Mouse (Mus musculus) erythroid progenitor cell, adult 5-6 weeks (primary cell): ENCODE results near the gene Syne3. TPM values are rescaled to one million over a fixed set of nuclear protein-coding genes. Genes with fewer than 3 reads are reported as not detected.

Experiments
- ATAC-seq: replicated peaks from 2 replicates; pipeline ENCODE4 v1.8.0; 2016; ENCODE audit warnings: moderate number of reproducible peaks, mild to moderate bottlenecking, moderate TSS enrichment, inconsistent platforms; ENCODE audit not compliant: poor library complexity, low FRiP score, severe bottlenecking
- total RNA-seq, 2 experiments: library from RNA; stranded (forward) in 1 of 2; stranded (reverse) in 1 of 2; fragments of 150-400 nt in 1 of 2; fragments of 186-747, 209-891 nt in 1 of 2; gene quantifications; 2 replicates each; pipeline versions ENCODE4 v1.2.3 to v1.2.4; 2015 to 2017; ENCODE audit warnings: low replicate concordance in 2 of 2

Syne3 gene
- total RNA-seq, 2 experiments from 2014 or later = 19.7 to 29.5 TPM

DNA sequence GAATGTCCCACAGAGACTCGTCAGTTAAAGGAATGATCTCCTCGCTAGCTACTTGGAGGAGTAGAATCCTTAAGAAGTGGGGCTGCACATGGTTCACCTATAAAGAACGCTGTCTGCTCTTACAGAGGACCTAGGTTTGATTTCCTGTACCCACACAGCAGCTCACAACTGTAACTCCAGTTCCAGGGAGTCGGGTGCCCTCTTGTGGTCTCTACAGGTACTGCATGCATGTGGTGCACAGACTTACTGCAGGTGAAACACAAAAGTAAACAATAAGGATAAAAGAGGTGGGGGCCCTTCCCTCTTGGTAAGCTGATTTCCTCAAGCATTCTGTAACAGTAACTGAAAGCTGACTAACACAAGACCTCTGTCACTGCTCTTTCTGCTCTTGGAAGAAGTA, 73.4 kb downstream of the Syne3 start:
- no peak for ATAC-seq

DNA sequence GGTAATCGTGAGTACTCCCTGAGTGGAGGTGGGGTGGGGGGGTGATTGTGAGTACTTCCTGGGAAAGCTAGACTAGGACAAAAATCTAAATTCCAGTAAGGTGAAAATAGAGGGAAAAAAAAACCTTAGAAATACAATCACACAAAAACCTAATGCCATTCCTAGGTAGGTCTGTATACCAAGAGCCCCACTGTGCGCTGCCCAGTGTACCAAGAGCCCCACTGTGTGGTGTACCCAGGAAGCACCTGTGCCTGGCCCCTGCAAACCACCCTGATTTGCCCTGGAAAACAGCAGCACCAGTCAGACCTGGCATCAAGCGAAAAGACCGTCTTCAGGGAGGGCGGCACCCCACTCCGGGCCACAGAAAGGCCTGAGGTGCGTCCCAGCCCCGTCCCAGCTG, 74.5 kb downstream of the Syne3 start:
- no peak for ATAC-seq

DNA sequence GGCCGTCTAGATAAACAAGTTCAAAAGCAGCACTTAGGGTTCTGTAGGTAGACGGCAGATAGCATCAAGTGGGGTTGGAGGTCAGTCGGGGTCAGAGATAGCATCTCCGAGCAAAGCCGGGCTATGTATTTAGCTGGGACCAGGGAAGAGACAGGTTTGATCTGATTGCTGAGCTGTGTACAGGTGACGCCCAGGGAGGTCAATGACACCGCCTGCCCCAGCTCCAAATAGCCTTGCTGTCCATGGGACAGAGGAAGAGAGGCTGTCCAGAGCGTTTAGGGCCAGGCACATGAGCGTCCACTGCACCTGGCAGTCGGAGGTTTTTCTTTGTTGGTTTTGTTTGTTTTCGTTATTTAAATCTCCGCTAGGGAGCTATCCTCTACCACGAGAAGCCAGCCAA, 75.8 kb downstream of the Syne3 start:
- ATAC-seq = no peak

GRCm38 (mm10) chr12:104933217-104933616, 76.4 kb downstream of the Syne3 start:
- no peak for ATAC-seq

GRCm38 (mm10) chr12:104925765-104926164, 83.8 kb downstream of the Syne3 start:
- ATAC-seq = no peak

GRCm38 (mm10) chr12:104925035-104925434, 84.6 kb downstream of the Syne3 start:
- ATAC-seq = no peak

DNA sequence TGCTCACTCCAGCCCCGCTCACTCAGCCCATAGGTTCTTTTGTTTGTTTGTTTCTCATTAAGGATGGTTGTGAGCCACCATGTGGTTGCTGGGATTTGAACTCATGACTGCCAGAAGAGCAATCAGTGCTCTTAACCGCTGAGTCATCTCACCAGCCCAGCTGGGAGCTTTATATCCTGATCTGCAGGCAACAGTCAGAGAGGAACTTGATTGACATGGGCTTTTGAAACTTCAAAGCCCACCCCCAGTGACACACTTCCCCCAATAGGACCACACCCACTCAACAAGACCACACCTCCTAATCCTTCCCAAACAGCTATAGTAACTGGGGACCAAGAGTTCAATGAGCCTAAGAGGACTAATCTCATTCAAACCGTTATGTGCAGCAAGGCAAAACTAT, 85.1 kb downstream of the Syne3 start:
- no peak for ATAC-seq

- ATAC-seq = no peak
These were observed 85.6 kb downstream of the Syne3 start for GRCm38 (mm10) chr12:104923948-104924388.

GRCm38 (mm10) chr12:104922647-104923046, 87.0 kb downstream of the Syne3 start:
- no peak for ATAC-seq

- no peak for ATAC-seq
These were observed 88.5 kb downstream of the Syne3 start for GRCm38 (mm10) chr12:104921071-104921470.

GRCm38 (mm10) chr12:104919247-104919646, 90.4 kb downstream of the Syne3 start:
- no peak for ATAC-seq

- ATAC-seq = no peak
These were observed 91.7 kb downstream of the Syne3 start for GRCm38 (mm10) chr12:104917927-104918326.

- ATAC-seq = no peak
These were observed 92.3 kb downstream of the Syne3 start for GRCm38 (mm10) chr12:104917297-104917696.

DNA sequence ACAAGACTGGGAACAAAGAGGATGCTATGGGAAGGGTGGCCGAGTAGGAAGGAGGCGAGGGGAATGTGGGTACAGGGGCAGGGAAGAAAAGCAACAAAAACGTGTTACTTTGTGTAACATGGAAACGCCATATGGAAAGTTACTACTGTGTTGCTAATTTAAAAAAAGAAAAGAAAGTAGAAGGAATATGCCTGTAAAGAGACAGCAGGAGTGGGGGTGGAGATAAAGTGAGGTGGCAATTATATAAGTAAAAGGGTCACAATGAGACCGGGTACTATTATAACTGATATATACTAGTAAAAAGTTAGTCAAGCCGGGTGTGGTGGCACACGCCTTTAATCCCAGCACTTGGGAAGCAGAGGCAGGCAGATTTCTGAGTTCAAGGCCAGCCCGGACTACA, 92.8 kb downstream of the Syne3 start:
- no peak for ATAC-seq

DNA sequence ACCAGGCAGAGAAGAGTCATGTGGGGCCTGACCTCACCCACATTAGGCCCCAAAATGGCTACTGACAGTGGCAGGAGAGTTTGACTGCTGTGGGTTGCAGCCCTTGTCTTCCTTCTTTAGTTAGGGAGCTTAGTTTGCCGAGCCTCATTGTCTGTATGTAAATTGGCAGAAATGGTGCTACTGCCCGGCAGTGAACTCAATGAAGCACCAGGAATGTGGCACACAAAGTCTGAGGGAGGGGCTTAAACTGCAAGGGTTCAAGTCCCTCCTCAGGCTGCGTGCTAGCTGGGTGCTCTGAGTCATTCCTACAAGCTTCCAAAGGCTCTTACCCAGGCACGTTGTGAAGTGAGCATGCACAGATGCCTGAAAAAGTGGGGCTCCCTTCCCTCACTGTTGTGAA, 93.9 kb downstream of the Syne3 start:
- no peak for ATAC-seq

- ATAC-seq = no peak
These were observed 96.6 kb downstream of the Syne3 start for GRCm38 (mm10) chr12:104912990-104913389.

DNA sequence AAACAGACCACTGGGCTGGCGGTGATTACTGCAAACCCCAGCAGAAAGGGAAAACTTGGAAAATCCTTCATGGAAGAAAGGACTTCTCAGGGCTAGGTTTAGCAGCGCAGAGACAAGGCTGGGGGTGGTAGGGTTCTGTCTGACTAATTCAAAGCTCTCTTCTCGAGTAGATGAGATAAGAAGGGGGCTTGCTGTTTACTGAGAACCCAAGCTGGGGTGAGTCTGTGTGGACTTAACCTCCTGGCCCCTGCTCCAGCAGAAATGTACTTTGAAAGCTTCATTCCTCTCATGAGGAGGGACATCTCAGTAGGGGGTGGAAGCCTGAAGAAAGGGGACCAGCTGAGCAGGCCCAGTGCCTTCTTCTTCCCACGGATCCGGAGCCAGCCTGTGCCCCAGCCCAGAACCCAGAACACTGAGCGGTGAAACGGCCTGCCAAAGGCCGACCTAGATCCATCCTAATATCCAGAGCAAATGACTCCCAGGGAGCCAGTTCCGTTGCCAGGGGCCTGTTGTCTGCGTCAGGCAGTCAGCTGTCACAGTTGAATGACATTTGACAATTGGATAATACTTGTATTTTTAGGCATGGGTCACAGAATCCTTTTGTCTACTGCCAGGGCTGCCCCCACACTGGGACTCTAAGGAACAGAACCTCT, 97.2 kb downstream of the Syne3 start:
- no peak for ATAC-seq

GRCm38 (mm10) chr12:104909750-104910149, 99.9 kb downstream of the Syne3 start:
- no peak for ATAC-seq

GRCm38 (mm10) chr12:104908986-104909385, 100.6 kb downstream of the Syne3 start:
- no peak for ATAC-seq

GRCm38 (mm10) chr12:104908024-104908781, 101.4 kb downstream of the Syne3 start:
- no peak for ATAC-seq

GRCm38 (mm10) chr12:104907133-104907532, 102.5 kb downstream of the Syne3 start:
- ATAC-seq = no peak
